Mouse (Mus musculus) T-cell, adult 2 months (primary cell): ENCODE data around the gene Tars2.
"Not testable (repeated sequence)": the region's sequence is repeated elsewhere in the genome, so short reads cannot be mapped to it uniquely, and the experiment has no call there.

Source experiments
- DNase-seq: peaks from one replicate; pipeline ENCODE4 v3.0.0; 2022; ENCODE audit warnings: low spot score

The Tars2 gene

DNA sequence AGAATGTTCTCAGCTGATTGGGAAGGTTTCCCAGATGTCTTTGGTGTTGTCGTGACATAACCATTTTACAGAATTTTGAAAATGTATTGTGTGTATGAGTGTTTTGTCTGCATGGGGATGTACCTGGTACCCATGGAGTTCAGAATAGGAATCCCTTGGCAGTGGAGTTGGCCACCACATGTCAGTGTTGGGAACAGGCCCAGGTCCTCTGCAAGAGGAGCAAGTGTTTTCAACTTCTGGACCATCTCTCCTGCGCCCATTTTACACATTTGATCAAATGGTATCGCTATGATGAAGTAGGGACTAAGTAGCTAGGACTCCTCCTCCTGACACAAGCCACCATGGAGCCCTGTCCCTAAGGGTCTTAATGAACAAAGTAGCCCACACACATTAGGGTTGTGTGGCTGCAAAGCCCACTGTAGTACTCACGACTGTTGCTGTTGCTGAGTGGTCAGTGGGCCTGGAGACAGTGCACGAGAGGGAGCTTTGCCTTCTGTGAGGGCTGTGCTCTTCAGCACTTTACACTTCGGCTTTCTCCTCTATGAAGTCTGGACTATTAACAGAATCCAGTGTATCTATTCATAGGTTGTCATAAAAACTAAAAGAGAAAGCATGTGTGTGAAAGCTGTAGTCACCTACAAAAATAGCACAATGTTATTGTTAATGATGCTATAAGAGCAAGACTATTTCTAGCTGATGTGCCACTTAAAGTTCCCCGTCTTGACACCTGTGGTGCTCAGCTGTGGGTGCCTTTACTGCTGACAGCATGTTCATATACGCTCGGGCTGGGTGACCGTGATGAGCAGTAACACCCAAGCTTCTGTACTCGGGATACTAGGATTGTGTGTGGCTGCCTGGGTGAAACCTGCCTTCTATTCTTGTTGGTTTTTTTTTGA lies 65.0 kb downstream of the Tars2 start:
- DNase-seq, result no peak

DNA sequence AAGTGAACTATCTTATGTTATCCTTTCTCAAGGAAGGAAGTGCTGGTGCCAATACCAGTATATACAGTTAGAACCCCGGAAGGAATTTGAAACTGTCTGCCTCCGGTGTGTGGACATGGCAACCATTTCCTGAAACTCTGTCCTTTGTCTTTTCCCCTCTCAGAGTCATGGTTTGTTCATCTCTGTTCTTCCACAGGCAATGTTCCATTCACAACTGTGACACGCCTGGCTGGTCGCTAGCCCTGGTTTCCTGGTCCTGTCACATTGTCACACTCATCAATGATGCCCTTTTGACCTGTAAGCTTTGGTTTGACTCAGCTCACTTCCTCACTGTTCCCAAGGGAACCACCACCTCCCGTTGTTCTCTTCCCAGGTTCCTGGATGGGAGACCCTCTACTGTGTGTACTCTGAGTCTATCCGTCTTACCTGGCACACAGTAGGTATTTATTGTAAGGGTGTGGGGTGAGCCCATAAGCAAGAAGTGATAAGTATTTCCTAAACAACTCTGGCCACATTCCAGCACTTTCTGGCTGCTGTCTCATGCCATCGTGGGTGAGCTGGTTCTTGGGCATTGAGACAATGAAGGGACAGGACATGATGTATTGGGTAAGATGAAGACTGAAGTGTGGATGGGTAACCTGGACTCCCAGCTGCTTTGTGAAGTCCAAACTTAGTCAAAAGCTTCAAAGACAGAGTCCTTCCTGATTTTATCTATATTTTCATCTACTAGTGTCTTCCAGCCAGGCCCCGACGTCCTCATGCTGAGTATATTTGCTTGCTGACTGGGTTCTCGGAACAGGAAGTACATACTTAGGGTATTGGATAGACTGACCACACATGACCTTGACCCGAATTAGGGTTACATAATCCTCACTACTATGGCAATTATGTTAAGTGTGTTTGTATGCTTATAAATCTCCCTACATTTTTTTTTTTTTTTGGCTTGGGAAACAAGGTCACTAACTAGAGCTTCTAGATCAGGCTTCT lies 65.9 kb downstream of the Tars2 start:
- no peak for DNase-seq

GRCm38 (mm10) chr3:95692677-95693076 lies 67.3 kb downstream of the Tars2 start:
- no peak for DNase-seq

- not testable (repeated sequence) for DNase-seq
Measured at GRCm38 (mm10) chr3:95690552-95690951, 69.5 kb downstream of the Tars2 start.
